Mouse (Mus musculus): Measurements from ENCODE around the gene Trmt112. TPM values are rescaled to one million over a fixed set of nuclear protein-coding genes. Genes with fewer than 3 reads are reported as not detected.
A peak's percentile ranks its signal among the peaks of the same experiment; 100 is the strongest.

Trmt112 gene
- polyA plus RNA-seq, 1 experiment from 2014 or later, result 68.6 TPM

DNA sequence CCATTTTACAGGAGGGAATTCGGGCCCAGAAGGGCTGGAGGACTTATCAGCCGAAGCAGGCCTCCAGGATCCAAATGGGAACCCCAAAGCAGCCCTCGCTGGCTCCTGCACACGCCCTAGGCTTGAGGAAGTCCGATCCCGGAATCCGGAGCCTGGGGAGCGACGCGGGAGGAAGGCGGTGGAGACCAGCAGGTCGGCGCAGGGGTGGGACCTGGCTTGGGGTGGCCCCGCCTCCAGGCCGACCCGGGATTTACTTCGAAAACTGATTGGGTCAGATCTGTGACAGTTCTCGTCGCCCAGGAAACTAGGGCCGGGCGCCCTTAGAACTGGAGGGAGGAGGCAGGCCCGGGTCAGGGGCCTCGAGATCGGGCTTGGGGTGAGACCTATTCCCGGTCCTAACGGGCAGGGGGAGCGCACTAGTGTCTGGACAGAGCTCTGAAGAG lies 32.8 kb downstream of the Trmt112 start, which contains the start of gene Gpr137:
TSS of gene Gpr137 (minus strand) at position 232 of the 443 bp plus-strand sequence.
- no peaks in the 10 kb centered on the region for H3K27me3 ChIP-seq (ENCODE audit: insufficient read depth, low read length)
- H3K36me3 ChIP-seq (replicated peaks; ENCODE audit: insufficient read depth, low read length), result no peaks in the 10 kb centered on the region
- H3K4me1 ChIP-seq (ENCODE audit: insufficient read depth), result peaks cover 16% of the 10 kb centered on the region
- TF ChIP-seq CTCF (IDR thresholded peaks at IDR 0.05; ENCODE audit: low read depth), result no peak
- TF ChIP-seq EP300 (IDR thresholded peaks at IDR 0.05; ENCODE audit: low read depth), result no peak
- WGBS (ENCODE audit: insufficient replicate concordance), result under 1% methylated on average over 27 of the region's 27 CpGs
- H3K4me3 ChIP-seq (ENCODE audit: low read depth, low read length), result peak within 1 kb of the TSS; percentile 81
- H3K27ac ChIP-seq (ENCODE audit: low read depth), result peak within 1 kb of the TSS; percentile 91
- H3K4me2 ChIP-seq (ENCODE audit: low read depth, low read length), result peak within 1 kb of the TSS; percentile 98
- H3K9ac ChIP-seq (replicated peaks), result peak within 1 kb of the TSS; percentile 80
- no peaks in the 10 kb centered on the region for H3K9me3 ChIP-seq (ENCODE audit: low read length)
- peak; percentile 89 for ATAC-seq
- peak; percentile 95 for DNase-seq

DNA sequence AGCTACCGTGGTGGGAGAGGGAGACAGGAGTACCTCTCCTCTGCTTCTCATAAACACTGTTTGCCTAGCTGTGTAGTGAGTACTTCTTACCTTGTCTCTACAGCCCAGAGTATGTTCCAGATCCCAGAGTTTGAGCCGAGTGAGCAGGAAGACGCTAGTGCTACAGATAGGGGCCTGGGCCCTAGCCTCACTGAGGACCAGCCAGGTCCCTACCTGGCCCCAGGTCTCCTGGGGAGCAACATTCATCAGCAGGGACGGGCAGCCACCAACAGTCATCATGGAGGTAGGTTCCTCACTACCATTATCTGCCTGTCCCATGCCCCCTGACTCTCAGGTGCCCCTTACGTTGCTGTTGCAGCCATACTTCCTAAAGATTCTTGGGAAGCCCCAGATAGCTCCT lies 33.3 kb downstream of the Trmt112 start:
- no peak for DNase-seq
- Histone ChIP-seq H3K27me3 (ENCODE audit: insufficient read depth, low read length) (no peaks in the 10 kb centered on the region), H3K4me2 (ENCODE audit: low read depth, low read length) (peak overlapping the region; percentile 98), H3K36me3 (replicated peaks; ENCODE audit: insufficient read depth, low read length) (no peaks in the 10 kb centered on the region), H3K9me3 (ENCODE audit: low read length) (no peaks in the 10 kb centered on the region), H3K4me1 (ENCODE audit: insufficient read depth) (peaks cover 16% of the 10 kb centered on the region), H3K4me3 (ENCODE audit: low read depth, low read length) (peak overlapping the region; percentile 81), H3K27ac (ENCODE audit: low read depth) (peak overlapping the region; percentile 91), H3K9ac (replicated peaks) (peak overlapping the region; percentile 80)
- no peak for TF ChIP-seq CTCF (IDR thresholded peaks at IDR 0.05; ENCODE audit: low read depth)
- no peak for TF ChIP-seq EP300 (IDR thresholded peaks at IDR 0.05; ENCODE audit: low read depth)
- ATAC-seq, result no peak
- WGBS (ENCODE audit: insufficient replicate concordance), result 20% methylated on average over 5 of the region's 5 CpGs

- no peaks in the 10 kb centered on the region for H3K9me3 ChIP-seq (ENCODE audit: low read length)
- no peak overlapping the region for H3K27ac ChIP-seq (ENCODE audit: low read depth)
- ATAC-seq, result no peak
- H3K4me1 ChIP-seq (ENCODE audit: insufficient read depth), result peaks cover 16% of the 10 kb centered on the region
- no peak overlapping the region for H3K4me3 ChIP-seq (ENCODE audit: low read depth, low read length)
- no peak overlapping the region for H3K4me2 ChIP-seq (ENCODE audit: low read depth, low read length)
- 86% methylated on average over 6 of the region's 6 CpGs for WGBS (ENCODE audit: insufficient replicate concordance)
- no peak for TF ChIP-seq EP300 (IDR thresholded peaks at IDR 0.05; ENCODE audit: low read depth)
- TF ChIP-seq CTCF (IDR thresholded peaks at IDR 0.05; ENCODE audit: low read depth), result no peak
- H3K36me3 ChIP-seq (replicated peaks; ENCODE audit: insufficient read depth, low read length), result no peaks in the 10 kb centered on the region; the same call in 1 of the 2 replicates
- H3K27me3 ChIP-seq (ENCODE audit: insufficient read depth, low read length), result no peaks in the 10 kb centered on the region
- H3K9ac ChIP-seq (replicated peaks), result no peak overlapping the region
- DNase-seq, result no peak
Measured at GRCm38 (mm10) chr19:6943709-6944108, 34.2 kb downstream of the Trmt112 start.

DNA sequence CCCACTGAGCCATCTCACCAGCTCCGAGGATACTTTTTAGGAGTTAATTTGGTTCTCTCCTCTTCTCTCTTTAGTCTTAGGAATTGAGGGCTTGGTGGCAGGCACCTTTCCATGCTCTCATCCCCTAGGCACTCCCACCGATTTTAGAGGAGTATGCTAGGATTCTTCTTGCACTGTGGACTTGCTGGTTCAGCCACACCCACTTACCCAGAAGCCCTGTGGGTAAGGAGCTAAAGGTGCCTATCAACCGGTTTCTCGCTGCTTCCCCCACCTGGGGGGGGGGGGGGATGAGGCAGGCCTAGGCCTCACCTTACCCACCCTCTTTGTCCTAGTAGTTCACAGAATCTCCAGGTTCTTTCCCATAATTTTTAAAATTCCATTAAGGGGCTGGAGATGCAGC lies 38.2 kb downstream of the Trmt112 start:
- H3K27me3 ChIP-seq (ENCODE audit: insufficient read depth, low read length), result no peaks in the 10 kb centered on the region
- H3K9me3 ChIP-seq (ENCODE audit: low read length), result no peaks in the 10 kb centered on the region
- DNase-seq (no peak), ATAC-seq (no peak)
- H3K4me3 ChIP-seq (ENCODE audit: low read depth, low read length), result no peak overlapping the region
- H3K4me1 ChIP-seq (ENCODE audit: insufficient read depth), result peaks cover 22% of the 10 kb centered on the region
- no peak for TF ChIP-seq EP300 (IDR thresholded peaks at IDR 0.05; ENCODE audit: low read depth)
- no peak for TF ChIP-seq CTCF (IDR thresholded peaks at IDR 0.05; ENCODE audit: low read depth)
- no peak overlapping the region for H3K9ac ChIP-seq (replicated peaks)
- no peak overlapping the region for H3K27ac ChIP-seq (ENCODE audit: low read depth)
- no peaks in the 10 kb centered on the region; the same call in 1 of the 2 replicates for H3K36me3 ChIP-seq (replicated peaks; ENCODE audit: insufficient read depth, low read length)
- no peak overlapping the region for H3K4me2 ChIP-seq (ENCODE audit: low read depth, low read length)
- 64% methylated on average over 4 of the region's 4 CpGs for WGBS (ENCODE audit: insufficient replicate concordance)

DNA sequence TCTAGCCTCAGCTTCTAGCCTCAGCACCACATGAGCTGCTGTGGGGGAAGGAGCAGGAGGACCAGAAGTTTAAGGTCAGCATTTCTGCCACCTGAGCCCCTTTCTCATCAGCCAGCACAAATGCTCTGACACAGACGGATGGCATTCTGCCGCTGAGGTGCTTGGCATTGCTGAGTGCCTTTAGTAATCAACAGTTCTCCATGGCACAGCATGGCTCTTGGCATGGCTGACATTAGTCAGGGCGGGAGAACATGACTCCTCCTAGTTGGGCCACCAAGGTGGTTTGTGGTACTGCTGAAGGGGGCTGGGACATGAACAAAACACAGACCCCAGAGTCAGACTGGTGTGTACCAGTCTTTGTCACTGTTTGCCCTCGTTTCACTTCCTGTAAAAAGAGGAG lies 38.7 kb downstream of the Trmt112 start:
- 72% methylated on average over 4 of the region's 4 CpGs for WGBS (ENCODE audit: insufficient replicate concordance)
- peaks cover 22% of the 10 kb centered on the region for H3K4me1 ChIP-seq (ENCODE audit: insufficient read depth)

DNA sequence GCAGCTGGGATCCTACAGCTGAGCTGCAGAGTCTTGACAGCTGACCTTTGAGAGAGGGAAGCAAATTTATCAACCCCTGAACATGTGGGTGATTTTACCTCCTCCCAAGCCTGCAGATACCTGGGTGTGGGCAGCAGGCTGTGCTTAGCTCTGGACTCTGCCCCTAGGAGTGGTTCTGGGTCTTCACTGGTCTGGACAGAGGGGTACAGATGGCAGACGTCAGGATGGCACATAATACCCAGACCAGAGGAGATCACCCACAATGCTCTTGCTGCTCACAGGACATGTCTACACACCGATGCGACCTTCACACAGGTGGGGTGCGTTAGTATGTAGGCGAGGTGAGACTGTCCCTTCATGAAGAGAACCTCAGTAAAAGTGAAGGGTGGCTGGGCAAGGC lies 40.0 kb downstream of the Trmt112 start:
- no peak overlapping the region for H3K9ac ChIP-seq (replicated peaks)
- H3K4me3 ChIP-seq (ENCODE audit: low read depth, low read length), result no peak overlapping the region
- H3K27ac ChIP-seq (ENCODE audit: low read depth), result no peak overlapping the region
- no peak for DNase-seq
- no peak overlapping the region for H3K4me2 ChIP-seq (ENCODE audit: low read depth, low read length)
- no peaks in the 10 kb centered on the region for H3K27me3 ChIP-seq (ENCODE audit: insufficient read depth, low read length)
- 90% methylated on average over 5 of the region's 5 CpGs for WGBS (ENCODE audit: insufficient replicate concordance)
- TF ChIP-seq CTCF (IDR thresholded peaks at IDR 0.05; ENCODE audit: low read depth) (no peak), EP300 (IDR thresholded peaks at IDR 0.05; ENCODE audit: low read depth) (no peak)
- H3K4me1 ChIP-seq (ENCODE audit: insufficient read depth), result peaks cover 24% of the 10 kb centered on the region
- ATAC-seq, result no peak
- no peaks in the 10 kb centered on the region for H3K9me3 ChIP-seq (ENCODE audit: low read length)
- peaks cover 4% of the 10 kb centered on the region for H3K36me3 ChIP-seq (replicated peaks; ENCODE audit: insufficient read depth, low read length)

More for the DNA sequence above, 38.7 kb downstream of the Trmt112 start:
- H3K27me3 ChIP-seq (ENCODE audit: insufficient read depth, low read length), result no peaks in the 10 kb centered on the region
- no peaks in the 10 kb centered on the region; the same call in 1 of the 2 replicates for H3K36me3 ChIP-seq (replicated peaks; ENCODE audit: insufficient read depth, low read length)
- no peaks in the 10 kb centered on the region for H3K9me3 ChIP-seq (ENCODE audit: low read length)
- H3K4me3 ChIP-seq (ENCODE audit: low read depth, low read length), result no peak overlapping the region
- no peak for DNase-seq
- TF ChIP-seq EP300 (IDR thresholded peaks at IDR 0.05; ENCODE audit: low read depth), result no peak
- TF ChIP-seq CTCF (IDR thresholded peaks at IDR 0.05; ENCODE audit: low read depth), result no peak
- no peak overlapping the region for H3K4me2 ChIP-seq (ENCODE audit: low read depth, low read length)
- H3K27ac ChIP-seq (ENCODE audit: low read depth), result no peak overlapping the region
- ATAC-seq, result no peak
- no peak overlapping the region for H3K9ac ChIP-seq (replicated peaks)
